Mouse (Mus musculus): Measurements from ENCODE around the gene Ptprd.

The Ptprd gene

GRCm38 (mm10) chr4:76414591-76414990, 1797.2 kb downstream of the Ptprd start:
- no peak for DNase-seq (ENCODE audit: extremely low read depth, low read depth, low spot score)

DNA sequence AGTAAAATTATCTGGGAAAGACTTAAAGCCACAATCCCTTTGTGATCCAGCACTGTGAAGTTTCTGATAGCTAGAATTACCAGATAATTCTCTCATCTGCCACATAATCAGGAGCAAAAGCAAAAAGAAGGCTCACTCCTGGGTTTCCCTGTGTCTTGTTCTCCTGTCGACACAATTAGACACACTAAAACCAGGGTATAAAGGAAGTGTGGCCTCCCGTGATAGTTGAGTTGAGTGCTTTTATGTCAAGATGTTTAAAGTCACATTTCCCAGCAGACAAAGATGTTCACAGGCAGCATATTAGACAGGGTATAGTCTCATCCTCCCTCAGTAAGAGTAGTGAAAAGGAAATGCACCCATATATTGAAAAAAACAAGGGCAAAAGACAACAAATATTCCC, 1801.7 kb downstream of the Ptprd start:
- no peak for DNase-seq (ENCODE audit: extremely low read depth, low read depth, low spot score)

DNA sequence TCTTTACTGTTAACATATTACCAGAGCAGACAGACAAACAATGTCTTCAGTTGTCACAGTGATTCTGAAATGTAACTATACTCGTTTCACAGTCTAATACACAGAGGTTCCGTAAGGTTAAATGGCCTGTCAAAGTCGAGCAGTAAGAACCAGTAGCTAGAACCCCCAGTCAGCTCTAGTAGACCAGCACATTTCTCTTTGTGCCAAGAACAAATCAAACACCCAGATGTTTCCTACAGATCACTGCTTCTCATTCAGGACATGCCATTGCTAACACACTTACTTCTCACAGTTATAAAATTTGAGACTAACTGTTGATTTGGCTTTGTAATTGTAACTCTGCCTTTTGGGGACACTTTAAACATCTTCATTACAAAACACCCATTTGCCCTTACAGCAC, 1802.6 kb downstream of the Ptprd start:
- DNase-seq (ENCODE audit: extremely low read depth, low read depth, low spot score), result no peak

GRCm38 (mm10) chr4:76405862-76406454, 1805.8 kb downstream of the Ptprd start:
- DNase-seq (ENCODE audit: extremely low read depth, low read depth, low spot score), result no peak

DNA sequence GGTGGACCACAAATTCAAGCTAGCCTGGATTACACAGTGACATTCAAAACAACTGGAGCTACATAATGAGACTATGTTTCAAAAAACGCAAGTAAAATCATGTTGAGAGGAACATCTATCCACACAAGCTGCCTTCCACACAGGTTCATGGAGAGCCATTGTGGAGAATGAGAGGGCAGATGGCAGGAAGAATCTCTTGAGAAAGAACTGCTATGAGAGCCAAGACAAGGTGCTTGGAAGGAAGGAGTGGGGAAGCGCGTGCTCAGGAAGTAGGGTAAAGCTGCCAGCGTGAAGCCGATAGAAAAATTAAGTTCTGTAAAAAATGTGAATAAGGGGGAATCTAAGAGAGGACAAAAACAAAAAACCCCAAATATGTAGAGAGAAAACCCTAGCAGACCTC, 1808.5 kb downstream of the Ptprd start:
- no peak for DNase-seq (ENCODE audit: extremely low read depth, low read depth, low spot score)

DNA sequence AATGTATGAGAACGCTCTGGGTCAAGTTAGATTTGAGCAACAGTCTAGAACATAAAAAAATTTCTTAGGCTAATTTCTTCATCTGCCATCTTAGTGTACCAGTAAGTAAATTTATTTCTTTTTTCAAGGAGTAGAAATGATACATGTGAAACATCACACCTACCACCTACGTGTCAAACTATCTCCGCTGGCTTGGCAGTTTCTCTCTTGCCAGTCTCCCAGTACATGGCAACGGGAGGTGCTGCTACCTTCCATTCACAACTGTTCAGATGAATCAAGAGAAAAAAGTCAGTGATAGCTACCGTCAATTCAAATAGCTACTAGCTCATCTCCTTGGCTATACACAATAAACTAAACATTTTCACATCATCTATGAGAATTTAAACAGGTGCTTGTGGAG, 1823.9 kb downstream of the Ptprd start:
- no peak for DNase-seq (ENCODE audit: extremely low read depth, low read depth, low spot score)

- DNase-seq (ENCODE audit: extremely low read depth, low read depth, low spot score), result no peak
Measured at GRCm38 (mm10) chr4:76386978-76387824, 1824.6 kb downstream of the Ptprd start.

- DNase-seq (ENCODE audit: extremely low read depth, low read depth, low spot score), result no peak
Measured at GRCm38 (mm10) chr4:76385818-76386217, 1825.9 kb downstream of the Ptprd start.

- DNase-seq (ENCODE audit: extremely low read depth, low read depth, low spot score), result no peak
Measured at GRCm38 (mm10) chr4:76380312-76380917, 1831.3 kb downstream of the Ptprd start.

DNA sequence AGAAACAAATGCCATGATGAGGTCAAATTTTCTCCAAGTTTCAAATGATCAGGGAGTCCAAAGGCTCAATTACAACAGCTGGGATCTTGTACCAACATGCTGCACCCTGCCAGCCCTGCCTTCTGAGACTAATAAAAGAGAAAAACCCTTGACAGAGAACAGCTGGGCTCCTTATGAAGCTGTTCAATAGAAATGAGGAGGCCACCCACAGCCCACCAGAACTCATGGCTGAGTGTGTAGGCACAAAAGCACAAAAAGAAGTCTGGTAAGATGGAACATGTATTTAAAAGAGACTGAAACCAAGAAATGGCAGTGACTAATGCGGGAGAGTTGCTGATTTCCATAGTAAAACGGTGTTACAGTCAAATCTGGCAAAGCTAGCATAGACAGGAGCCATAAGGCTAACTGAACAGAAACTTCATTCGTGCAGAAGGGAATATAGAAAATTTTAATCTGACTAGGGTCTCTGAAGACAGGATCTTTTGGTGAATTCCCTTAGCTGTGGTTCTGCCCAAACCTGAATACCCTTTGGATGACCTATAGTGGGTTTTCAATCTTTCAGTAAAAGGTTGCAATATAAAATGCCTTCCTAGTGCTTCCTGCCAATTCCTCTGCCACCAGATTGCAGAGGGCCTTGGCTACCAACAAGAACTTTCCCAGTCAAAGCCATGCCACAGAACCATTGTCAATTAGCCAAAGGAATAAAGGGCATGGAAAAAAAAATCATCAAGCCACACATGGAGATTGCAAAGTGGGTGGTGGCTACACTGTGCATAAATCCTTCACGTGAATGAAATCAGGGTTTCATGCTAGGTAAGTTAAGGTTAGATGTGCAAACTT, 1841.5 kb downstream of the Ptprd start:
- DNase-seq (ENCODE audit: extremely low read depth, low read depth, low spot score), result no peak

DNA sequence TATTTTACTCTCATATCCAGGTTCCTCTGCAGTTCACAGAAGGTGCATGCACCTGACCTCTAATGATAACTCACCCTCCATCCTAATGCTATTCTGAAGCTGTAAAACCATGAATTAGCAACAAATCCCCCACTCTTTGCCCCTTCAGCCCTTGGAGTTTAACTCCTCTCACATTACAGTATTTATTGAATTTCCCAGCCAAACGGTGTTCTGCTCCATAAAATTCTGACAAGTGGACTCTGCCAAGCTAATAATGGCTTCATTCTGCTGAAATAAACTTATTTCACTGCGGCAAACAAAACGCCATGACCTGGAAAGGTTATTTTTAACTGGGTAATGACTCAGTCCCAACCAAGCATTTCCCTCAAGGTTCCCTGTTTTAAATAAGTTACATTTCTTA, 1842.7 kb downstream of the Ptprd start:
- no peak for DNase-seq (ENCODE audit: extremely low read depth, low read depth, low spot score)

DNA sequence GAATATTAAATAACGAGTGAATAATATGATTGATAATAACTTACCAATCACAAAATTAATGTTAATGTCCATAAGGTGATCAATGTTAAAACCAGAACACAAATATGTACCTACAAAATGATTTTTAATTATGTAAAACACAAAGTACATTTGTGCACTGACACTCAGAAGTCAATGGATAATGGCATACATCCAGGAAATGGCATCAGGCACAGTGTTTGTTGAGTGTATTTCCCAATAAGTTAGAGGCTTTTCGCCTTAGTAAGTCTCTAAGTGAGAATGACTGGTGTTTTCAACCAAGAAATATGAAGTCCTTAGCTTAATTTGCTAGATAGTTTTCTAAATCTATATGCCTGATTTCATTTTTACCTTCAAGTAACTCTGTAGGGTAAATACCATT, 1843.5 kb downstream of the Ptprd start:
- DNase-seq (ENCODE audit: extremely low read depth, low read depth, low spot score), result no peak

- no peak for DNase-seq (ENCODE audit: extremely low read depth, low read depth, low spot score)
Measured at GRCm38 (mm10) chr4:76367285-76367684, 1844.5 kb downstream of the Ptprd start.

DNA sequence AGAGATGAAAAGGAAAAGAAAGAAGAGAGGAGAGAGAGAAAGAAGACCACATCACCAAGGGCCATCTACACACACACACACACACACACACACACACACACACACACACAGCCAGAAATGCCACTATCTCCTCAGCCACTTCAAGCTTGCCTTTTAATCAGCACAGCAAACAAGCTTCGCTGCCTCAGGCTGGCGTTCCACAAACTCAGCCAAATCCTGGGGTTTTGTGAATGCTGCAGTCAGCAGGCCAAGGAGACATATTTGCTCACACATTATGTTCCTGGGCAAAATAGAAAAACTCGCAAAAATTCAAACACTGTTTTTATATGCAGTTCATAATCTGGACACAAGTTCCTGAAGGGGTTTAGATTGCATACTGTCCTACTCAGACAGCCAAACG, 1845.9 kb downstream of the Ptprd start:
- DNase-seq (ENCODE audit: extremely low read depth, low read depth, low spot score), result no peak

DNA sequence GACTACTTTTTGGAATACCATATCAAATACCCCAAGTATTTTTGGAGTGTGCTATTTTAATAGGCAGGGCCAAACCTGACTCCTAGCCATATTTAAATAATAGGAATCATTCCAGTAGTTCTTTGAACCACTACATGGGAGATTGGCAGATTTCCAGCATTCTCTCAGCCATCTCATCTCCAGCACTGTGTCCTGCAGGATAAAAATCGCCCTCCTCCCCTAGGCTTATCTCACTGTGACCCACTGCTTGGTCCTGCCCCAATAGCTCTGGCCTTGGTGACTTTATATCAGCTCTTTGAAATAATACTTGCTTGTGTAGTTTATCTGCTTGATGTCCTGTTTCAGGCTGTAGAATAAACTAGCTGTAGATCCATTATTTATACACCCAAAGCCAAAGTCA, 1850.2 kb downstream of the Ptprd start:
- DNase-seq (ENCODE audit: extremely low read depth, low read depth, low spot score), result no peak

- no peak for DNase-seq (ENCODE audit: extremely low read depth, low read depth, low spot score)
Measured at GRCm38 (mm10) chr4:76354167-76354566, 1857.6 kb downstream of the Ptprd start.

DNA sequence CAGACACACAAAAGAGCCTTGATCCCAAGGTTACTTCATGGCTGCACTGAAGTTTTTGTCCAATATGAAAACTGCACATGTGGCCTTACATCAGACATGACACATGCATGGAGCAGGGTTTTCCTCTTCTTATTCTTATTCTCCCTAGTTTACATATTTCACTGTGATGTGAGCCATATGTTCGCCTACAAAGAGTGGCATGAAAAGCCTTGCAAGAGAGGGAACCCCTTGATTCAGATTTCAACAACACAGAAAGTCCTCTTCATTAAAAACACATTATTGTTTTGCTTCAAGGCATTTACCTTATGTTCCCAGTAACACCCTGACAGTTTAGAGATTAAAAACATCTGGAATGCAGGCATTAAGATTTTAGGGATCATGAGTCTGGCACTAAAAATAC, 1859.3 kb downstream of the Ptprd start:
- no peak for DNase-seq (ENCODE audit: extremely low read depth, low read depth, low spot score)

DNA sequence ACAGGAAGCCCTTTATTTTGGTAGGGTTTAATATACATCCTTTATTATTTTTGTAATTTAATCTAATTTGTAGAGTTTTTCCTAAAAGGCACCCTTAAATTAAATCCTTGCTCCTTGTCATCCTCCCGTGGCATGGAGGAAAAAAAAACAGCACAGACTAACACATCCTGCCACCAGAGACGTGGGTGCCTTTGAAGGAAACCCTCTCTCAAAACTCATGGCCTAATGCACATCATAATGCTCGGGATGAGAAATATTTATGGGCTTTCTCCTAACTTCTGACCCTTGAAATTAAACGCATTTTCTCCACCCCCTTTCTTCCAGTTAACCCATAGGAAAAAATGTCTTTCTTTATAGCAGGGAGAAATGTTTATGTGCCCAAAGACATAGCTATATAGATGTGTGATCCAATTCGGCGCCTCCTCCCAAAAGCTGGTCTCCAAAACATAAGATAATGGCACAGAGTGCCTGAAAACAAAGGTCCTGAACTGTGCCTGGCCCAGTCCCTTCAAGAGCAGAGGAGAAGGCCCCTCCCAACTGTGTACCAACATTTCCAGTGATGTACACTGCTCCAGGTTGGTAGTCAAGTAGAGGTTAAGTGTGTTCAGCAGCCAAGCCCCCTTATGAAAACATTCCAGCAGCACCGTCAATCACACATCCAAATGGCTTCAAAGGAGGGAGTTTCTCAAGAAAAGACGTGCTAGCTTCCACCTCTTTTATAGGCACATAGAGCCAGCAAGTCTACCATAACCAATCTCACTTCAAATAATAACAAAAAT, 1860.4 kb downstream of the Ptprd start:
- DNase-seq (ENCODE audit: extremely low read depth, low read depth, low spot score), result no peak

DNA sequence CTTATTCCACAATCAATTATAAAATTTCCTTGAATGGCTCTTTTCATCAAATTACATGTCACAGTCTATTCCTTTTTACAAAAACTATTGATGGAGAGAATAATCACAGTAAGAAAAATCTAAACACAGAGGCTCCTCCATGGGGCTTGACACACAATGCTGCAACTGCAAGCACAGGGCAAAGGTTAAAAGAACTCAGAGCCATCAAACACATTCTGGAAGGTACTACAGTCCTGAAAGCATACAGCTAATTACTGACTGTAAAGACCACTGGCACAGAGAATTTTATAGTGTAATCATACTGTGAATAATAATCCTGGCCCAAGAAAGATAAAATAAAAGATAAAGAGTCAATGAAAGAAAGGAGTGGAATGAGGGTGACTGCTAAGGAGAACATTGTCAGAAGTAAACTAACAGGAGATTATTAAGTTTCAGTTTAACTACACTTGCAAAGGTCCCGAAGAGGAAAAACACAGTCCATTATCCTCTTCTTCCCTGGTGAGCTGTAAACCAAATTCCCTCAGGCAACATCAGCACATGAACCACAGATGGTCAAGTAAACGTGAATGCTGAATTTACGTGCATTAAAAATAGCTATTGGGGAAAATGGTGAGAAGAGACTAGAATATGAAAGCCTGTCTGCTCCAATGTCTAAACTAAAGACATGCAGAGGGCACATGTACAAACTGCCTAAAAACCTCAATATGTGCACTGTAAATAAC, 1861.4 kb downstream of the Ptprd start:
- DNase-seq (ENCODE audit: extremely low read depth, low read depth, low spot score), result no peak

GRCm38 (mm10) chr4:76344059-76344458, 1867.7 kb downstream of the Ptprd start:
- DNase-seq (ENCODE audit: extremely low read depth, low read depth, low spot score), result no peak
